Mouse (Mus musculus): ENCODE results near the gene Cdkn2b.

The Cdkn2b gene

GRCm38 (mm10) chr4:89294486-89295440 is 16.1 kb downstream of the Cdkn2b start, which contains the start of gene Cdkn2a:
TSS of gene Cdkn2a (minus strand) at chr4:89294653.
- in situ Hi-C loops (cut with MboI; ENCODE audit: low pct_unique_long_range_greater_than_20kb in 1 of 2, low sequenced_read_pairs in 2 of 2, unreplicated experiment in 1 of 2) = loop anchor here (25.0 kb wide), 2 partner anchors 132 to 157 kb away; partner anchors contain the start of gene Mtap (in 1 of the 2)

DNA sequence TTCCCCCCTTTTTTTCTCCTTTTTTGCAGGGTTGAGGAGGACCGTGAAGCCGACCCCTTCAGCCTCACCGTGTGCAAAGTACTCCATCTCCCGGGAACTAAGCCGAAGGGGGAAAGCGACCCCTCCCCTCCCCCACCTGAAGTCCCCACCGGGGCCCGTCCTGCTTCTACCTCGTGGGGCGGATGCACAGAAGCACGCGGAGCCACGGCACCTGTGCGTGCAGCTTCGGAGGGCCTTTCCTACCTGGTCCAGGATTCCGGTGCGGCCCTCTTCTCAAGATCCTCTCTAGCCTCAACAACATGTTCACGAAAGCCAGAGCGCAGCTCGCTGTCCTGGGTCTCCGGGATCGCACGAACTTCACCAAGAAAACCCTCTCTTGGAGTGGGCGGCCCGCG is 16.8 kb downstream of the Cdkn2b start:
- in situ Hi-C loops (cut with MboI; ENCODE audit: low pct_unique_long_range_greater_than_20kb in 1 of 2, low sequenced_read_pairs in 2 of 2, unreplicated experiment in 1 of 2) = loop anchor here (25.0 kb wide), 2 partner anchors 132 to 157 kb away; partner anchors contain the start of gene Mtap (in 1 of the 2)

DNA sequence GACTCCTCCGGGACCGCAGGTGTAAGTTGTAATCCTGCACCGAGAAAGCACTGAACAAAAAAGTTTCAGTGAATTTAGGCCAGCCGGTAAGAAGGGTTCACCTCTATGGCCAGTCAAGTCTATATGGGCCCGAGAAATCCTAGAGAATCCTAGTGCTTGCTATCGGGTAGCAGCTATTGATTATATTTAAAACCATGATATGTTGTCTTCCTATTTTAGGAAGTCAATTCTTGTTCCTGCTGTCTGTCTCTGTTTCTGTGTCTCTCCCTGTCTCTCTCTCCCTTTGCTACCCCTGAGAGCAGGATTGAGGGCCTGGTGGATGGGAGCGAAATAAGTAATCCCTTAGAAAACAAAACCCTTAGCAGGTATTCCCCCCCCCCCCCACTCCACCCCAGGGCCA is 17.3 kb downstream of the Cdkn2b start:
- in situ Hi-C loops (cut with MboI; ENCODE audit: low pct_unique_long_range_greater_than_20kb in 1 of 2, low sequenced_read_pairs in 2 of 2, unreplicated experiment in 1 of 2) = loop anchor here (25.0 kb wide), 2 partner anchors 131 to 156 kb away; partner anchors contain the start of gene Mtap (in 1 of the 2)

DNA sequence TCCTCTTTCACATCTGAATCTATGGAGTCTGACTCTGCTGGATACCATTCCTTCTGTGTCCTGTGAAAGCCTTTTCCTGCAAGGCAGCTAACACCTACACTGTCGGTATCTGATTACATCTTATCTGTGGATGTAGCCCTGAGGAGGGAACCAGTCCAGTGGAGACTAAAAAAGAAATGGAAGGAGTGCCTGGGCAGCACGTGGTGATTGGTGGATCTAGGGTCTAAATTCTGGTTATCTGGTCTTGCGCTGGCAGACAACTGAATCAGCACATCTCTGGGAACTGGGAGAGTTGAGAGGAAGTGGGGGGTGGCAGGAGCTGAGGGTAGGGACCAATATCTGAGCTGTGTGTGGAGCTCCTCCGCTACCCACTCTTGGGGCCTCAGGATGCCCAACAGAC is 21.8 kb downstream of the Cdkn2b start:
- in situ Hi-C loops (cut with MboI; ENCODE audit: low pct_unique_long_range_greater_than_20kb in 1 of 2, low sequenced_read_pairs in 2 of 2, unreplicated experiment in 1 of 2) = loop anchor here (25.0 kb wide), 2 partner anchors 127 to 152 kb away; partner anchors contain the start of gene Mtap (in 1 of the 2)

GRCm38 (mm10) chr4:89286566-89286965 is 24.3 kb downstream of the Cdkn2b start:
- in situ Hi-C loops (cut with MboI; ENCODE audit: low pct_unique_long_range_greater_than_20kb in 1 of 2, low sequenced_read_pairs in 2 of 2, unreplicated experiment in 1 of 2) = loop anchor here (25.0 kb wide), 2 partner anchors 124 to 149 kb away; partner anchors contain the start of gene Mtap (in 1 of the 2)

- in situ Hi-C loops (cut with MboI; ENCODE audit: low pct_unique_long_range_greater_than_20kb in 1 of 2, low sequenced_read_pairs in 2 of 2, unreplicated experiment in 1 of 2) = loop anchor here (25.0 kb wide), 2 partner anchors 123 to 148 kb away; partner anchors contain the start of gene Mtap (in 1 of the 2)
Measured at GRCm38 (mm10) chr4:89285688-89286087, 25.2 kb downstream of the Cdkn2b start.

GRCm38 (mm10) chr4:89282661-89283060 is 28.2 kb downstream of the Cdkn2b start:
- in situ Hi-C loops (cut with MboI; ENCODE audit: low pct_unique_long_range_greater_than_20kb in 1 of 2, low sequenced_read_pairs in 2 of 2, unreplicated experiment in 1 of 2) = loop anchor here (25.0 kb wide), 2 partner anchors 120 to 145 kb away; partner anchors contain the start of gene Mtap (in 1 of the 2)

GRCm38 (mm10) chr4:89282036-89282566 is 28.7 kb downstream of the Cdkn2b start:
- in situ Hi-C loops (cut with MboI; ENCODE audit: low pct_unique_long_range_greater_than_20kb in 1 of 2, low sequenced_read_pairs in 2 of 2, unreplicated experiment in 1 of 2) = loop anchor here (25.0 kb wide), 2 partner anchors 120 to 145 kb away; partner anchors contain the start of gene Mtap (in 1 of the 2)

DNA sequence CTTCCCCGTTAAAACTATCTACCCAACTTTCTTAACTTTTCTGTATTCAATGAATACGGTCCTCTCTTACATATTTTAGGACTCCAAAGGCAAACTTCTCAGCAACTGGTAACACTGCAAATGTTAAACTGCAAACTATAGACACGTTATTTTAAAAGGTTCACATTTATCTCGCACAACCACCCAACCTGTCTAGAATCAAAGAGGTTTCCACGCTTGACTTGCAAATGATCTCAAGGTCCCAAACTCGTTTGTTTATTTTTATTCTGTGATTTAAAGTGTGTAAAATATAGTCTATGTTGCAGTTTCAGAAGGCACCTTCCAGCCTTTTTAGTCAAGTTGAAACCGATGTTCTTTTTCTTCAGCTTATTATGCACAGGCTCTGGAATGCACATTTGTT is 29.6 kb downstream of the Cdkn2b start:
- in situ Hi-C loops (cut with MboI; ENCODE audit: low pct_unique_long_range_greater_than_20kb in 1 of 2, low sequenced_read_pairs in 2 of 2, unreplicated experiment in 1 of 2) = loop anchor here (25.0 kb wide), 2 partner anchors 119 to 144 kb away; partner anchors contain the start of gene Mtap (in 1 of the 2)

DNA sequence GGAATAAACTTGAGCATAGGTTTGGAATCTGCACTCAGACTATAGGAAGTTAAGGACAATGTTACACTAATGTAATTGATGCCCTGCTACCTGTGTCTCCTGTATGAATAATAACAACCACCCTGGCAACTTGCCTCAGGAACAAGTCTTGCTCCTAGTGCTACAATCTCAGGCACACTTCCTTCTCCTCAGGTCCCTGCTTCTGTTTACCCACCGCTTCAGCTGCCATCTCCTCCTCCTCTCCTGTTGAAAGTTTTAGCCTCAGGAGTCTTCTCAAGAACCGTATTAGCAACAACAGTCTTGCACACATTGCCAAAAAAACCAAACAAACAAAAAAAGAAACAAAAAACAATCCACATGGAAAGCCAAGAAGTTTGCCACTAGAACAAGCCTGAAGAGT is 31.2 kb downstream of the Cdkn2b start:
- in situ Hi-C loops (cut with MboI; ENCODE audit: low pct_unique_long_range_greater_than_20kb in 1 of 2, low sequenced_read_pairs in 2 of 2, unreplicated experiment in 1 of 2) = loop anchor here (25.0 kb wide), 2 partner anchors 117 to 142 kb away; partner anchors contain the start of gene Mtap (in 1 of the 2)

DNA sequence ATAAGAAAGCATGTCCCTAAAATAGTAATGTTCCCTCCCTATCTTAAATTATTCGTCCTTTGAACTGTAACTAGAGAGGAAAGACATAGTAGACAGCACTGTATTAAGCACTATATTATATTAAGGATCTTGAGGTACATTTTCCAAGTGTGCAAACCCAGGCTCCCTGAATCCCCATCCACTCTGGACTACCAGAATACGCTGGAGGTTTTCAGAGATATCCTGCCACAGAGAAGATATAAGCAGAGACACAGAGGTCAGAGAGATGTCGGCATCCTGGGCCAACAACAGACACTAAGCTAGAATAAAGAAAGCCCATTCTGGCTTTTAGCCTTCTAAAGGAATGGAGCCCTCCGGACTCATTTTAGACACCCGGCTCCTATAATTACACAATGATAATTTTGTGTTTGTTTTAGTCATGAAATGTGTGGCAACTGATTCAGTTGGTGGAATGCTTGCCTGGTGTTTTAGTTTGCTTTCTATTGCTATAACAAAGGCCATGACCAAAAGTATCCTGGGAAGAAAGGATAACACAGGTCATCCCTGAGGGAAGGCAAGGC is 33.4 kb downstream of the Cdkn2b start:
- in situ Hi-C loops (cut with MboI; ENCODE audit: low pct_unique_long_range_greater_than_20kb in 1 of 2, low sequenced_read_pairs in 2 of 2, unreplicated experiment in 1 of 2) = loop anchor here (25.0 kb wide), 2 partner anchors 115 to 140 kb away; partner anchors contain the start of gene Mtap (in 1 of the 2)

DNA sequence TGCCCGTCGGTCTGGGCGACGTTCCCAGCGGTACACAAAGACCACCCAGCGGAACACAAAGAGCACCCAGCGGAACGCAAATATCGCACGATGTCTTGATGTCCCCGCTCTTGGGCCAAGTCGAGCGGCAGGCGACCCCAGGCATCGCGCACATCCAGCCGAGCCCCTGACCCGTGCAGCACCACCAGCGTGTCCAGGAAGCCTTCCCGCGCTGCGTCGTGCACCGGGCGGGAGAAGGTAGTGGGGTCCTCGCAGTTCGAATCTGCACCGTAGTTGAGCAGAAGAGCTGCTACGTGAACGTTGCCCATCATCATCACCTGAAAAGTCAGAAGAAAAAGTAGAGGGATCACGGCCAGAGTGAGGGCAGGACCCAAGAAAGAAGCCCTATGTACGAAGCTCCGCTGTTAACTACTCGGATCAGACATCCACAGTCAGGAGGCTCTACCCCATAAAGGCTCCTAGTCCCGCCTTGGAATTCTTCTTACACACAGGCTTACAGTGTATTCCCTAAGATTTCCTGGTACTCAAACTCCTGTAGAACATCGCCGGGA is 34.1 kb downstream of the Cdkn2b start:
- in situ Hi-C loops (cut with MboI; ENCODE audit: low pct_unique_long_range_greater_than_20kb in 1 of 2, low sequenced_read_pairs in 2 of 2, unreplicated experiment in 1 of 2) = loop anchor here (25.0 kb wide), 2 partner anchors 114 to 139 kb away; partner anchors contain the start of gene Mtap (in 1 of the 2)

- in situ Hi-C loops (cut with MboI; ENCODE audit: low pct_unique_long_range_greater_than_20kb in 1 of 2, low sequenced_read_pairs in 2 of 2, unreplicated experiment in 1 of 2) = loop anchor here (25.0 kb wide), 2 partner anchors 114 to 139 kb away; partner anchors contain the start of gene Mtap (in 1 of the 2)
Measured at GRCm38 (mm10) chr4:89275811-89276584, 34.8 kb downstream of the Cdkn2b start.

DNA sequence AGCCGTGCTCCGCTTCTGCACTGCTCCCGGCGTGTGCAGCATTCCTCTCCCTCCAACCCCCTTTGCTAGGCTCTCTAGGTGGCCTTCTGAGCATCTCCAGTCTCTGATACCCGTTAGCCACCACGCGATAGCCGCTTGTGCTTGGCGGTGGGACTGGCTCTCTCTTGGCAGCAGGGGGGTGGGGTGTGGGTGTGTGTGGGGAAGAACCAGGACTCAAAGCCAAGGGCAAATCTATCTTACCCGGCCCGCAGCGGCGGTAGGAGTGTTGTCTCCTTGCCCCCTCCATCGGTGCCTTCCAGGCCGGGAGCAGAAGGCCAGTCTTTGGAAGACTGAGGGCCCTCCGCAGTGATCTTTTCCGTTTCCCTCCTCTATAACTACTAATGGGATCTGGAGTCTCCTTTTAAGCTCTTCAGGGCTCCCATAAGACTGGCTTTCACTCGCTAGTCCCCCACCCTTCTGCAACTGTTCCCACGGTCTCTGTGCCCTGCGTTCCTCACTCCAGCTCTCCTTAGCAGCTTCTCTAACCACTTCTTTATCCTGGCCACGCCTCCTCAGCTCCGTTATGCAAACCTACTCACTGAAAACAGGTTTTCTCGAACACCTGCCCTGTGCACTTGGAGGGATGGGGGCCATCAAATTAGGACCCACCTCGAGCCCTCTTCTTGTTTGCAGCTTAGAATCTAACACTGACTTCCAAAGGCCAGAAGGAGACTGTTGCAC is 35.9 kb downstream of the Cdkn2b start:
- in situ Hi-C loops (cut with MboI; ENCODE audit: low pct_unique_long_range_greater_than_20kb in 1 of 2, low sequenced_read_pairs in 2 of 2, unreplicated experiment in 1 of 2) = loop anchor here (25.0 kb wide), 2 partner anchors 113 to 138 kb away; partner anchors contain the start of gene Mtap (in 1 of the 2)

DNA sequence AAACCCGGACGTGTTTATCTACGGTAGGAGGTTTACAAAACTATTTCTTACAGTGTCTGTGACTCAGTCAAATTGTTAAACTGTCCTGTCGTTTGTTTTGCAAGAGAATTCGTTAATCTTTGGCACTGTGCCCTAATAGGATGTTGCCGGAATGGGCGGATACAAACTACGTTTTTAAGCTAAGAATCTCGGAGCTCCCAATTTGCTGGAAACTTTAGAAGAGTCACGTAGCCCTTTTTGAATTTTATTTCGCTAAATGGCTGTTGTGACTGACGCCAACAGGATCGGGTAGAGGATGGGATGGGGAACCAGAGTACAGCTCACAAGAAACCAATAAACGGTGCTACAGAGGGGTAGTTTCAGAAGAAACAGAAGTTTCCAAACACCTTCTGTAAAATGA is 36.8 kb downstream of the Cdkn2b start:
- in situ Hi-C loops (cut with MboI; ENCODE audit: low pct_unique_long_range_greater_than_20kb in 1 of 2, low sequenced_read_pairs in 2 of 2, unreplicated experiment in 1 of 2) = no loop called here

DNA sequence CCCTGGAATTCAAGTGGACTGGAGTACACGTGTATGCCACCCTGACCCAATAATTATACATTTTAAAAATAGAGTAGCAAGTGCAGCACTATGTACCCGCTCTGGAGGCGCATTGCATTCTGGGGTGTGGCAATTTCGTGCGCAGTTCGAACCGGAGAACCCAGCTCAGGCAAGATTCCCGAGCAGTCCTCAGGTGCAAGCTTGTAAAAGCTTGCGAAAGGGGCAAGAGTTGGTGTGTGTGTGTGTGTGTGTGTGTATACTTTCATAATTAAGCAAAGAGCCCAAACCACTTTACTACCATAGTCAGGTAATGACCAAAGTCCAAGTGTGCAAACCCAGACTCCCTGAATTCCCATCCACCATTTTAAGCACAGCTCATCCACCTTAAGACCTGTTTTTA is 37.3 kb downstream of the Cdkn2b start:
- in situ Hi-C loops (cut with MboI; ENCODE audit: low pct_unique_long_range_greater_than_20kb in 1 of 2, low sequenced_read_pairs in 2 of 2, unreplicated experiment in 1 of 2) = no loop called here
